Mouse (Mus musculus): ENCODE results near the gene Hoxb7.

DNA sequence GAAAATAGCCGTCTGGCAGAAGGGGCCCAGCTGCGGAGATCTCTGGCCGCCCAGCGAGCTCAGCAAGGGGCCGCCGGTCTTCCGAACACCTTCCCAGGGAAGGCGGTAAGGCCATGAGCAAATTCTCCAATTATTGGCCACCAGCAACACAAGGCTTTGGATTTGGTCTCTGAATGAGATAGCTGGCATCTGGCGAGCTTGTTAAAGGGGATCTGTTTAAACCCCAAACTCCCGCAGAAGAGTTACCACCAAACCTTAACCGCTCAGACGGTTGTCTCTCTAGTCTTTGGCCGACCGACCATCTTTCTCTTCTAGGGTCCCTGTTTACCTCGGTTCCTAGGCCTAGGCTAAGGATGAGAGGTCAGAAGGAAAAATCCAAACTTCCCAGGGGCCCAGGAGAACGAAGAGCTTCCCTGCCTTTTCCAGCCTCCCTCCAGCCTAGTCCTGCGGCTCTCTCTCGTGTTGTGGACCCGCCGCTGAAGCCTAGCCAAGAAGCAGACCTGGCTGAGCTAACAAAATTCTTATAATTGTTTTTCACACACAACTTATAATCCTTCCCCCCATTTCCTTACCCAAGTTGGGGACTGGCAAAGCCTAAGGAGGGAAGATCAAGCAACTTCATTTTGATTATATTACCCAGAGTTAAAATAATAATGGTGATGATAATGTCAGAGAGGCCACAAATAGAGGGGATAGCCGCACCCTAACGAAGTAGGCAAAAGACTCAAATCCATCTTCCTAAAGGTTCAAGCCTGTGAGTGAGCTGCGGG, 16.1 kb downstream of the Hoxb7 start:
- no peak for TF ChIP-seq POLR2A (IDR thresholded peaks at IDR 0.05; ENCODE audit: low read depth, low read length)
- no peak for TF ChIP-seq CTCF (IDR thresholded peaks at IDR 0.05; ENCODE audit: extremely low read depth, insufficient read length, insufficient replicate concordance, low read depth, low read length)
